Mouse (Mus musculus): ENCODE data around the gene 9130409I23Rik.

DNA sequence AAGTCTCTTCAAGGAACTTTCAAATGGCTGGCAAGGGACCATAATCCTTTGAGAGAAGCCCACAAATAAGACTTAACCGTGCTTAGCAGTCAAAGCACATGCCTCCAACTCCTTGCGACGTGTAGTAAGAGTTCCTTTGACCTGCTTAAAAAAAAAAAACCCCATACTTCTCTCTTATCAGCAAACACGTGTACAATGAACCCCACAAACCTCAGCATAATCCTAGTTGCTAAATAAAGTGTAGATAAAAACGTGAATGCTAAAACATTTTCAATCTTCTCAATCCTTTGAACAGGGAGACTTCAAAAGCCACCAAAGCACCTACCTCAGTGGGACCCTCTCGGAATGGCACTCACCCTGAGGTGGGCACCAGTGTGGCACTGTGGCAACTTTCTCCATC is 37.6 kb upstream of the 9130409I23Rik start:
- TF ChIP-seq CTCF (IDR thresholded peaks at IDR 0.05; ENCODE audit: borderline replicate concordance, insufficient read depth, low read length) (no peak), POLR2A (IDR thresholded peaks at IDR 0.05; ENCODE audit: low read depth, low read length) (no peak)
